Mouse (Mus musculus): ENCODE results near the gene Nr1h2. TPM values are rescaled to one million over a fixed set of nuclear protein-coding genes. Genes with fewer than 3 reads are reported as not detected.
A peak's percentile ranks its signal among the peaks of the same experiment; 100 is the strongest.

The Nr1h2 gene
- total RNA-seq, 2 experiments from 2014 or later, result 50.7 to 51.5 TPM

GRCm38 (mm10) chr7:44586518-44586917 lies 32.8 kb upstream of the Nr1h2 start:
- no peak for ATAC-seq (ENCODE audit: poor library complexity, severe bottlenecking)

- ATAC-seq (ENCODE audit: poor library complexity, severe bottlenecking), result no peak
Observed at GRCm38 (mm10) chr7:44585606-44586005, 31.9 kb upstream of the Nr1h2 start.

GRCm38 (mm10) chr7:44584921-44585320 lies 31.2 kb upstream of the Nr1h2 start:
- ATAC-seq (ENCODE audit: poor library complexity, severe bottlenecking), result no peak

GRCm38 (mm10) chr7:44584265-44584804 lies 30.6 kb upstream of the Nr1h2 start:
- no peak for ATAC-seq (ENCODE audit: poor library complexity, severe bottlenecking)

GRCm38 (mm10) chr7:44583146-44583545 lies 29.4 kb upstream of the Nr1h2 start:
- no peak for ATAC-seq (ENCODE audit: poor library complexity, severe bottlenecking)

GRCm38 (mm10) chr7:44582709-44583108 lies 29.0 kb upstream of the Nr1h2 start:
- ATAC-seq (ENCODE audit: poor library complexity, severe bottlenecking), result no peak

DNA sequence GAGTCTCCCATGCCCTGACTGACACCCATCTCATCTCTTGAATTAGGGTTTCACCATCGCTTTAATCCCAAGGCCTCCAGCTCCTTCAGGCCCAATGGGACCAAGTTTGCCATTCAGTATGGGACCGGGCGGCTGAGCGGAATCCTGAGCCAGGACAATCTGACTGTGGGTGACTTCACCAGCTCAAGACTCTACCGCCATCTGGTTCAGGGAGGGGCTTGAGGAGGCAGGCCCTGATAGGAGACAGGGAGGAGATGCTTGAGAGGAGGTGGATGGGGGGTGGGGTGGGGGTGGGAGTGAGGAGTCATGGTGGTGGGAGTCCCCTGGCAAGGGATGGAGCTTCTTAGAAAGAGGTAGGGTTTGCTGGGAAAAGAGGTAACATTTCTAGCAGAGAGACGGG lies 27.9 kb upstream of the Nr1h2 start:
- no peak for ATAC-seq (ENCODE audit: poor library complexity, severe bottlenecking)

DNA sequence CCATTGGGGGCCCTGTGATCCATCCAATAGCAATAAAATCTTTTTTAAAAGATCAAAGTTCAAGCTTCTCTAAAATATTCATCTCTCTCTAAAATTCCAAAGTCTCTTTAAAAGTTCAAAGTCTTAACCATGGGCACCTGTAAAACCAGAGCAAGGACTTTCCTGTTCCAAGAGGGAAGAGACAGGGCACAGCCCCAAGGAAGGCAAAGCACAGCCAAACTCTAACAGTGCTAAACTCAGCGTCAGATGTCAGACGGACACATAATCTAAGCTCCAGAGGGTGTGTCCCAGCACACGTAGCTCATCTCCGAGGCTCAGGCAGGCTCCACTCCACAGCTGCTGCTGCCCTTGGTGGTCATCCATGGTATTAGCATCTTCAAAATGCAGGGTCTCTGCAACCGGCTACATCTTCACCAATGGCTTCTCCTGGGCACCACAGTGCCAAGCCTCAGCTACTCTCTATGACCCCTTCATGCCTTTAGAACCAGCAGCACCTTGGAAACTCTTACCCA lies 22.6 kb upstream of the Nr1h2 start:
- no peak for ATAC-seq (ENCODE audit: poor library complexity, severe bottlenecking)

- ATAC-seq (ENCODE audit: poor library complexity, severe bottlenecking), result no peak
Observed at GRCm38 (mm10) chr7:44572956-44573484, 19.3 kb upstream of the Nr1h2 start.

- ATAC-seq (ENCODE audit: poor library complexity, severe bottlenecking), result peak; percentile 93
Observed at GRCm38 (mm10) chr7:44572213-44572701, 18.5 kb upstream of the Nr1h2 start, which contains the start of gene Napsa. Gene Napsa, plus strand, starts transcription at chr7:44572380.

DNA sequence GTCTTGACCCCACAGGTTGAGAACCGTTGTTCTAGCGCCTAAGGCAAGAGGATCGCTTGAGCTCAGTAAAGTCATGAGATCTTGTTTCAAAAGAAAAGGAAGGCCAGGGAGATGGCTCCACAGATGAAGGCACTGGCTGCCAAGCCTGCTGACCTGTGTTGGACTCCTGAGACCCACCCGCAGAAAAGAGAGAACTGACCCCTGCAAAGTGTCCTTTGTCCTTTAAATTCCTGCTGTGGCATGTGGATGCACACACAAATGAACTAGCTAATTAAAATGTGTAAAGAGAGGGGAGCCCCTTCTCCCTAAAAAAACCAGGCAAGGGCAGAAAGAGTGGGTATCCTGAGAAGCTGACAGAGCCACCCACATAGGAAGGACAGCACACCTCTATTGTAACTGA lies 18.1 kb upstream of the Nr1h2 start:
- ATAC-seq (ENCODE audit: poor library complexity, severe bottlenecking), result no peak

- ATAC-seq (ENCODE audit: poor library complexity, severe bottlenecking), result no peak
Observed at GRCm38 (mm10) chr7:44570989-44571388, 17.2 kb upstream of the Nr1h2 start.

- no peak for ATAC-seq (ENCODE audit: poor library complexity, severe bottlenecking)
Observed at GRCm38 (mm10) chr7:44568803-44569202, 15.1 kb upstream of the Nr1h2 start.

DNA sequence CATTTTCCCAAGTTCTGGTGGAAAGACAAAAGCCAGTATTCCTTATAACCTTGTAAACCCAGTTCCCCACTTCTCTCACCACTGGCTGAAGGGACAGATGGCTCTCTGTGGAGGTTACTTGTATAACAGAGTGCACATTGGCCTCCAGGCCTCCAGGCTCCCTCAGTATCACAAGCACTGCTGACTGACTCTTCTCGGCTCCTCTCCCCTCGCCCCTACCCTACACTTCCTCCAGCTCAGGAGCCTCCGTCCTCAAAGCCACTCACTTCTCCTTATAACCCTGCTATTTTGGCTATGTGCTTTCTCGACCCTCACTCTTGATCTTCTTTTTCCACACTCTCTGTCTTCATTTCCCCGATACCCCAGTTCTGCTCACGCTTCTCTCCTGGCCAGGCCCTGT lies 11.7 kb upstream of the Nr1h2 start:
- no peak for ATAC-seq (ENCODE audit: poor library complexity, severe bottlenecking)

- ATAC-seq (ENCODE audit: poor library complexity, severe bottlenecking), result no peak
Observed at GRCm38 (mm10) chr7:44564486-44564885, 10.7 kb upstream of the Nr1h2 start.

DNA sequence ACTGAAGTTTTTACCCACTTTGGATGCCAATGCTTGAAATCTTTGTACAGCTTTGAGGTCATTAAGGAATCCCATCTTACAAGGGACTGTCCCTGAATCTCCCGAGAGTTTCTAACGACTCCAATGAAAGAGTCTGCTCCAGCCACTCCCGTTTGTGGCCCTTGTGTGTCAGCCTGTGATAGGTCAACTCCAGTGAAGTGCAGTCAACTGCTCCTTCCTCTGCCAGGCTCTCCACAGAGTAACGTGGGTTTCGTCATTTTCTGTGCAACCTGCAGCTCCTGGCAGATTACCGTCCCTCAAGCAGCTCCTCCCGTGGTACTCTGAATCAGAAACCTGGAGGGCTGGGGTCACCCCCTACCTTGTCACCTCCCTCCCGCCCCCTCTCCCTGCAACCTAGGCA lies 9.5 kb upstream of the Nr1h2 start:
- ATAC-seq (ENCODE audit: poor library complexity, severe bottlenecking), result no peak

DNA sequence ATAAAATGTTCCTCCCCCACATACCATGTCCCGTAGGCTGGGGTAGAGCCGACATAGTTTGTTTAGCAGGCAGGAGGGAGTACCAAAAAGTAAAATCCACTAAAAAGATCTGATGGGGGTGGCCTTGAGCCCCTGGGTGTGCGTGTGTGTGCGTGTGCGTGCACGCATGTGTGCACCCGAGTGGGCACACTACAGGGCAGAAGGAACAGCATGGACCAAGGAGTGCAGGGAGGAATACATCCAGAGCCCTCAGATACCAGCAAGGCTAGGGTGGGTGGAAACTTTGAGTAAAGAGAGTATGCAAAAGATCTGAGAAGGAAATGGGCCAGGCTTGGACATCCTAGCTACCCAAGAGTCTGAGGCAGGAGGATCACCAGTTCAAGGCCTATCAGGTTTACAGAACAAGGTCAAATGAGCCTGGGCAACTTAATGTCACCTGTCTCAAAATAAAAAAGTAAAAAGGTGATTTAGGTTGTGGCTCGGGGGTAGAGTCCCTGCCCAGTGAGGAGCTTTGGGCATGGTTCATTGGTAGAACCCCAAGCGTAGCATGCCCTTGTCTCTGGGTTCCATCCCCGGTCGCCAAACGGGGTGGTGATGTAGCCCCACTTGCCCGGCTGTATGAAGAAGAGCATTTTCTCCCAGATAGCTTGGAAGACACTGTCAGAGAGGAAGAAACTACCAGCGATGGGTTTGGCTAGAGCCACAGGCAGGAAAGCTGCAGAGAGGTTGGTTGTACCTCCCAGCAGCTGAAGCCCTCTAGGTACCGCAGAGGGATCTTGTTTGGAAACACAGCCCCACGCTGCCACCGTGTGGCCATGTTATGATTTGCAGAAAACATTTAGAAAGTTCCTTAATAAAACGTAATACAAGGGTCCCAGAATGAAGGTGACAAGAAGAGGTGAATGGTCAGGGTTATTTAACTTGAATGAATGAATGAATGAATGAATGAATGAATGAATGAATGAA lies 7.0 kb upstream of the Nr1h2 start:
- ATAC-seq (ENCODE audit: poor library complexity, severe bottlenecking), result peak; percentile 88

DNA sequence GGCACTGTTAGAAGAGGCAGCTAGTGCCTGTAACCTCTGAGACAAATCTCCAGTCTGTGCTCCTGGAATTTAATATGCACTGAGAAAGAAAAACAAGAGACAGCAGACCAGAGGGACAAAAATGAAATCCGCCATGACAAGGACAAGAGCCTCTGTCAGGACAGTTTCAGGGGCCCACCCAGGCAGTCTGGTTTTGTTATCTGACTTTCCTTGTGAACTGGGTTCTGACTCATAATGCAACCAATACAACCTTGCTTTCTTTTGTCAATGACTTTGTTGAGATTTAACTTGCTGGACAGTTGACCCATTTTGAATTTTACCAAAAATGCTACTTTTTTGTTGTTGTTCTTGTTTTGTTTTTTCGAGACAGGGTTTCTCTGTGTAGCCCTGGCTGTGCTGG lies 3.9 kb upstream of the Nr1h2 start:
- no peak for ATAC-seq (ENCODE audit: poor library complexity, severe bottlenecking)

DNA sequence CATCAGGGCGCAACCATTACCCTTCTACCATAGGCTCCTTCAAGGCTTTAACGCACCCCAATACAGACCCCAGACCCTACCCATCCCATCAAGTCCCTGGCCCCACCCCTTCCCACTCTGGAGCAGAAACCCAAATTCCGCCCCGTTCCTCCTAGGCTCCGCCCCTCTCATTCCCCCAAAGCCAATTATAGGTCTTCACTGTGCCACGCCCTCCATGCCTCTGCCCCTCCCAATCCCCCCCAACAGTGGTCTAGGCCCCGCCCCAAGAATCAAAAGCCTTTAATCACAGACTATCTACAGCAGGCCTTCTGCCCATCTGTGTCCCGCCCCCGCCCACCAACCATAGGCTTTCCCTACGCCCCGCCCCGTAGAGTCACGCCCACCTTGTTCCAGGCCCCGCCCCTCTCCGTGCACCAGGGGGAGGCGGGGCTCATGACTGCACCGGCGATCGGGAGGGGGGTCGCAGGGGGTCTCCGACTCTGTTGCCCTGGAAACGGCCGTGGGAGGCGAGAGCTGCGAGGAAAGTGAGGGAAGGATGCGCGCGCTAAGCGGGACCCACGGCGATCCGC lies 471 bp downstream of the Nr1h2 start:
- peak; percentile 43 for ATAC-seq (ENCODE audit: poor library complexity, severe bottlenecking)

- ATAC-seq (ENCODE audit: poor library complexity, severe bottlenecking), result no peak
Observed at GRCm38 (mm10) chr7:44552141-44552908, 1.4 kb downstream of the Nr1h2 start.

- ATAC-seq (ENCODE audit: poor library complexity, severe bottlenecking), result no peak
Observed at GRCm38 (mm10) chr7:44551731-44552130, 2.0 kb downstream of the Nr1h2 start.

All from megakaryocyte, adult 5-6 weeks (primary cell).